Mouse (Mus musculus): ENCODE results near the gene Rmi2. TPM values are rescaled to one million over a fixed set of nuclear protein-coding genes. Genes with fewer than 3 reads are reported as not detected.

Gene Rmi2
- polyA plus RNA-seq (2012; rRNA removed; ENCODE audit: low replicate concordance), result 1.7 and 3.4 TPM in 2 replicates

GRCm38 (mm10) chr16:10834911-10835587 lies at the start of gene Rmi2:
Rmi2 (plus strand) TSS chr16:10835059.

GRCm38 (mm10) chr16:10785371-10786231 lies 49.3 kb upstream of the Rmi2 start, which contains the start of gene Socs1:
Socs1 (minus strand) TSS chr16:10785536.

DNA sequence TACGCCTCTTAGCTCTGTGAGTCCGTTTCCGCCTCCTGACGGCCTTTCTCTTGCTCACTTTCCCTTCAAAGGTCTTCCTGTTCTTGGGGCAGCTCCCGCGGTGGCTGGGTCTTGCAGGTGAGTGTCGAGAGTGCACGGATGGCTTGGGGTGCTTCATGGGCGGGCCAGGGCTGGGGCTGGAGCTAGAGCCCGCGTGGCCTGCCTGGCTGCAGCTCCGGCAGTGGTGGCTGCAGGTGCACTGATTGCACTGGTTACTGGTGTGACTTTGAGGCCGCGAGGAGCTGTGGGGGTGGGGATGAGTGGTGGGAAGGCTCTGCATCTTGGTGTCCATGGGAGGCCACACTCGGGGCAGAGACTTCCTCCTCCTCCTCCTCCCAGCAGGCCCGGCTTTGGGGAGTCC lies 46.6 kb upstream of the Rmi2 start, which contains the start of gene Tnp2:
Gene Tnp2, minus strand, starts transcription at position 390 of the 400 bp plus-strand sequence.

GRCm38 (mm10) chr16:10790702-10791101 lies 44.2 kb upstream of the Rmi2 start, which contains the start of gene Prm3:
Prm3 (minus strand) TSS chr16:10790914.

DNA sequence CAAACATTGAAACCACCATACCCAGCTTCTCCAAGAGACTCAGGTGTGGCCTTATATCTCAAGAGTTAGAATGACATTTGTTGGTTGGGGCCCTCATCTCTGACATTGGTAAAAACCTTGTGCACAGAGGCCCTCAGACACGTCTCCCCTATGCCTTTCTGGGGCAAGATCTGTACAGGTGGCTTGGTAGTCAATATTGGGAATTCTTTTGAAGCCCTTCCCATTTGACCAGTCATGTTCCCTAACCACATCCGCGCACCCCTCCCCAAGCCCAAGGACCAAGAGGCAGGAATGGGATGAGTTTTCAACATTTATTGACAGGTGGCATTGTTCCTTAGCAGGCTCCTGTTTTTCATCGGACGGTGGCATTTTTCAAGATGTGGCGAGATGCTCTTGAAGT lies 38.8 kb upstream of the Rmi2 start, which contains the start of gene Prm2:
Gene Prm2, minus strand, starts transcription at position 101 of the 400 bp plus-strand sequence.

DNA sequence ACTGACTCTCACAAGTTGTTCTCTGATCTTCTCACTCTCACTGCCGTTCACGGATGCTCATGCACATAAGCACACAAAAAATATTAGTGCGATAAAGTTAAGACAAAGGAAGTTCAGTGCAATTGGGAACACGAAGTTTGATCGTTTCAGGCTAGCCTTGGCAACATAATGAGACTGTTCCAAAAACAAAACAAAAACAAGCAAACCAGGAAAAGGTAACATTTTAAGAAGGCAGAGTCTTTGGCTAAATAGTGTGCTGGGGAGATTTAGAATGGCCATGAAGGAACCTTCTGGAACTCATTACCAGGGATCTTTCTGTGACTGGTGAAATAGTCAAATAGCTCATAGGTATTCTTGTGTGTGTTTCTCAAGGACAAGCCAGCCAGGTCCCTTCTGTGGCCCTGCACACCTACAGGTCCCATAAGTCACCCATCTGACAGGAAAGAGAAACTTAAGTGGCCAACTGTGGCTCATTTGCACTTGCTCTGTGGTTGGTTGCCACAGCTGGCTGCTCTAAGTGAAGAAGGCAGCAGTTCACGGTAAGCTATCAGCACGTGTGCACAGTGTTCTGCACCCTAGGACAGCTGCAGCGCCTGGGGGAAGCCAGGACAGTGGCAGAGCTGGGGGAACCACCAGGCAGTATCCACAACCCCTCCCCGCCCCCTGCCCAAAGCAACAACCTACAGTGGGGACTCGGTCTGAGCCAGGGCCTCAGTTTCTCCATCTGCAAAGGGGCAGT lies 28.9 kb upstream of the Rmi2 start, which contains the start of gene Prm1:
Gene Prm1, minus strand, starts transcription at position 51 of the 739 bp plus-strand sequence.

GRCm38 (mm10) chr16:10812865-10813371 lies 21.9 kb upstream of the Rmi2 start, which contains the start of gene Gm11172:
Gm11172 (plus strand) TSS chr16:10812915.

Other genes with a start within 250 kb of the Rmi2 start
- gene Socs1, start 49.5 kb upstream of the Rmi2 start, polyA plus RNA-seq (2012; rRNA removed; ENCODE audit: low replicate concordance), result 12.8 and 35.0 TPM in 2 replicates
- 0.33 TPM in 1 of 2 replicates, not detected in the other for gene Tnp2, start 46.4 kb upstream of the Rmi2 start, polyA plus RNA-seq (2012; rRNA removed; ENCODE audit: low replicate concordance)
- gene Prm3, start 44.1 kb upstream of the Rmi2 start, polyA plus RNA-seq (2012; rRNA removed; ENCODE audit: low replicate concordance), result not detected in 2 replicates
- 0.20 TPM in 1 of 2 replicates, not detected in the other for gene Prm2, start 38.9 kb upstream of the Rmi2 start, polyA plus RNA-seq (2012; rRNA removed; ENCODE audit: low replicate concordance)
- not detected in 2 replicates for gene Prm1, start 29.2 kb upstream of the Rmi2 start, polyA plus RNA-seq (2012; rRNA removed; ENCODE audit: low replicate concordance)
- not detected in 2 replicates for gene Gm11172, start 22.1 kb upstream of the Rmi2 start, polyA plus RNA-seq (2012; rRNA removed; ENCODE audit: low replicate concordance)
- gene Snn, start 225.9 kb downstream of the Rmi2 start, polyA plus RNA-seq (2012; rRNA removed; ENCODE audit: low replicate concordance), result 2.0 and 4.2 TPM in 2 replicates
- gene Litaf, start 231.1 kb downstream of the Rmi2 start, polyA plus RNA-seq (2012; rRNA removed; ENCODE audit: low replicate concordance), result 202 and 416 TPM in 2 replicates